Mouse (Mus musculus): ENCODE results near the gene Gm10563. TPM values are rescaled to one million over a fixed set of nuclear protein-coding genes. Genes with fewer than 3 reads are reported as not detected.
"Not testable (repeated sequence)": the region's sequence is repeated elsewhere in the genome, so short reads cannot be mapped to it uniquely, and the experiment has no call there.

Gm10563 gene
- polyA plus RNA-seq, 1 experiment from 2014 or later = not detected

DNA sequence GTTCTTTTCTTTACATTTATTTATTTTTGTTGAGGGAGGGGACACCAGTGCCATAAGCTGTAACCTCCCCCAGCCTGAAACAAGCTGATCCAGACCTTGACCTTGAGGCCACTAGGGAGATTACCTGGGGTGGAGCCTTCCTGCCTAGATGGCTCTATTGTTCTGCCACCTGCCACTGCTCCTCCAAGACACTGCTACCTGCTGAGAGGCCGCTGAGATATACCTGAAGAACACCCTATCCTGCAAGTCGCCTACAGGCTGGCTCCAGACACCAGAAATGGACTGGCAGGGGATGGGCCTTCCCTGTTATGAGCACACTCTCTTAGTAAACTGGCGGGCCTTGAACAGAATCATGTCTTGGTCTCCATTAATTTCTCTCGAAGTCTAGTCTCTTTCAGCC, 25.0 kb upstream of the Gm10563 start:
- not testable (repeated sequence) for H3K4me2 ChIP-seq (ENCODE audit: low read depth, low read length)
- WGBS = 51% methylated on average over 4 of the region's 4 CpGs

DNA sequence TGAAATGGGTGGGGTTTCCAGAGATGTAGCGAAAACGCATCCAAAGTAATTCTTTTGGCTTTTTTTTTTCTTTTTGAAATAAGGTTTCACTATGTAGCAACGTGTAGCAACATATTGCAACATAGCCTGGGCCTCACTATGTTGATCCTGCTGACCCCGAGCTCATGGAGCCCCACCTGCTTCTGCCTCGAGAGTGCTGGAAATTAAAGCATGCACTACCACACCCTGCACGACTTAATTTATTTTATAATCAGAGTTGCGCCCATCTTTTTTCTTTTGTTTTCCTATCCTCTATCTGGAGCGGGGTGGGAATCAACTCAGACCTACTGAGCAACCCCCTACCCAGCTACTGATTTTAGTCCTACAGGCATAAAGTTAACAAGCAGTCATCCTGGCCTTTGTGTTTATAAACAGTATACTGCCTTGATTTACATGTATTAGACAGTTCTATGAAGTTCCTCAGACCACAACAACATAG, 24.4 kb upstream of the Gm10563 start:
- H3K4me3 ChIP-seq (ENCODE audit: low read length) = peak overlapping the region; percentile 89
- no peaks in the 10 kb centered on the region for H3K36me3 ChIP-seq (ENCODE audit: control insufficient read depth, insufficient read depth, low read length)
- peak overlapping the region; percentile 69 for H3K27ac ChIP-seq (ENCODE audit: low read length)
- peaks cover 17% of the 10 kb centered on the region for H3K4me1 ChIP-seq (ENCODE audit: control insufficient read depth, insufficient read depth, low read length)
- H3K9ac ChIP-seq (ENCODE audit: low read depth, low read length) = peak overlapping the region; percentile 84; the same call in 1 of the 2 replicates
- H3K4me2 ChIP-seq (ENCODE audit: low read depth, low read length) = peak overlapping the region; percentile 58
- no peaks in the 10 kb centered on the region for H3K9me3 ChIP-seq (ENCODE audit: control insufficient read depth, low read length)
- 1% methylated on average over 8 of the region's 8 CpGs for WGBS
- H3K27me3 ChIP-seq (replicated peaks; ENCODE audit: control insufficient read depth, insufficient read depth, low read length) = no peaks in the 10 kb centered on the region
- peak; percentile 36 for ATAC-seq

More for the DNA sequence above, 25.0 kb upstream of the Gm10563 start:
- 0 out of 2 replicates have a peak overlapping the region, but pooled peaks have one; percentile 84 for H3K9ac ChIP-seq (ENCODE audit: low read depth, low read length)
- not testable (repeated sequence) for H3K36me3 ChIP-seq (ENCODE audit: control insufficient read depth, insufficient read depth, low read length); H3K27me3 ChIP-seq (replicated peaks; ENCODE audit: control insufficient read depth, insufficient read depth, low read length); H3K4me3 ChIP-seq (ENCODE audit: low read length); H3K9me3 ChIP-seq (ENCODE audit: control insufficient read depth, low read length)
- peak; percentile 1; the same call in 1 of the 2 replicates for ATAC-seq
- H3K27ac ChIP-seq (ENCODE audit: low read length) = peak overlapping the region; percentile 69
- peaks cover 17% of the 10 kb centered on the region for H3K4me1 ChIP-seq (ENCODE audit: control insufficient read depth, insufficient read depth, low read length)

DNA sequence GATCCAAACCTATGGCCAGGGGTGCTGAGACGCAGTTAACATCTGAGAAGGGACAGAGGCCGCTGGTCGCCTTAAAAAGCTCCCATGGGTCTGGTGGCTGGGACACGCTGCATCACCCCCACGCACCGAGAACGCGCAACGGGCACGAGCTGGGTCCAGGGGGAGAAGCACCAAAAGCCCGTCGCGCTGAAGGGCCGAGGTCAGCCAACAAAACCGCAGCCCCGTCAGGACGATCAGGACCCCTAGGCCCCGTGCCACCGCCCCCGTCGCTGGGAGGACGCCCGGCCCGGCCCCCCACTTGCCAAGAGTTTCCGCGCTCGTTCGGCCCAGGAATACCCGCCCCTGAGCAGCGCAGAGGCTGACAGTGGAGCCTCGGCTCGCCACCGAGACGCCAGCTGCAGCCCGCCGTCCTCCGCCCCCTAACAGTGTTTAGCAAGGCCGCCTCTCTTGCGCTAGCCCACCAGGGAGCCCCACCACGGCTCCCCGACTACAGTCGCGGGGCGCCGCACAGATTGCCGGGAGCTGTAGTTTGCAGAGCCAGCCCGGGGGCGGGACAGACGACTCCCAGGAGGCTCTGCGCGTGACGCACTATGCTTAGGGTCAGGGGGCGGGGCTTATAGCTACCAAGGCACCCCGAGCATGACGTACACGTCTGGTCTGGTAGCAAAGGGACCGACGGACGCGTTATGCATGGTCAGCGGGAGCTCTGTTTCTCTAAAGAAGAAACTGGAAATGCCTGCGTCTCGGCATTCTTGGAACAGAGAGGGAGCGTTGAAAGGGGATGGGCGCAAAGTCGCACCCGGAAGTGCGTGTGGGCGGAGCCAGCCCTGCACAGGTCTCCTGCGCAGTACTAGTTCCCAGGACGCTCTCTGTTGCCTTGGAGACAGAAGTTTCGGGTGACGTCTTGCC, 23.7 kb upstream of the Gm10563 start, which contains the start of gene Mib2:
Gene Mib2, minus strand, starts transcription at position 510 of the 909 bp plus-strand sequence.
- under 1% methylated on average over 73 of the region's 73 CpGs for WGBS
- peak; percentile 98 for ATAC-seq
- H3K36me3 ChIP-seq (ENCODE audit: control insufficient read depth, insufficient read depth, low read length) = no peaks in the 10 kb centered on the region
- H3K9me3 ChIP-seq (ENCODE audit: control insufficient read depth, low read length) = no peaks in the 10 kb centered on the region
- H3K4me2 ChIP-seq (ENCODE audit: low read depth, low read length) = peak within 1 kb of the TSS; percentile 89
- peak within 1 kb of the TSS; percentile 84 for H3K9ac ChIP-seq (ENCODE audit: low read depth, low read length)
- peak within 1 kb of the TSS; percentile 69 for H3K27ac ChIP-seq (ENCODE audit: low read length)
- peaks cover 17% of the 10 kb centered on the region for H3K4me1 ChIP-seq (ENCODE audit: control insufficient read depth, insufficient read depth, low read length)
- H3K4me3 ChIP-seq (ENCODE audit: low read length) = peak within 1 kb of the TSS; percentile 89
- H3K27me3 ChIP-seq (replicated peaks; ENCODE audit: control insufficient read depth, insufficient read depth, low read length) = no peaks in the 10 kb centered on the region

DNA sequence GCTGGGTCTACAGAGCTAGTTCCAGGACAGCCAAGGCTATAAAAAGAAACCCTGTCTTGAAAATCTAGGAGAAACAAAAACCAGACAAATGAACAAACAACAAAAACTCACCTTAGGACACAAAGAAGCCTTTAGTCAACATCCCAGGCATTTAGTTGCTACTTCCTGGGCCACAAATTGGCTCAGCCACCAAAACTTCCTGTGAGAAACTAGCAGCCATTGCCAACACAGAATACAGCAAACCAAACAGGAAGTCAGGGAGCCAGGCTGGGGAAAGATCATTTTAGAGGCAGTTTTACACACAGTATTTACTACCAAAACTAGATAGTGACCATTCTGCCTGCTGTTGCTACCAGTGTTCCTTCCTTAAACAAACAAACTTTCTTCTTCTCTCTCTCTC, 21.7 kb upstream of the Gm10563 start:
- H3K27ac ChIP-seq (ENCODE audit: low read length) = no peak overlapping the region
- H3K4me3 ChIP-seq (ENCODE audit: low read length) = no peak overlapping the region
- no peaks in the 10 kb centered on the region for H3K9me3 ChIP-seq (ENCODE audit: control insufficient read depth, low read length)
- no peaks in the 10 kb centered on the region for H3K36me3 ChIP-seq (ENCODE audit: control insufficient read depth, insufficient read depth, low read length)
- no peak for ATAC-seq
- peaks cover 17% of the 10 kb centered on the region for H3K4me1 ChIP-seq (ENCODE audit: control insufficient read depth, insufficient read depth, low read length)
- no peak overlapping the region for H3K4me2 ChIP-seq (ENCODE audit: low read depth, low read length)
- no peak overlapping the region for H3K9ac ChIP-seq (ENCODE audit: low read depth, low read length)
- H3K27me3 ChIP-seq (replicated peaks; ENCODE audit: control insufficient read depth, insufficient read depth, low read length) = no peaks in the 10 kb centered on the region

DNA sequence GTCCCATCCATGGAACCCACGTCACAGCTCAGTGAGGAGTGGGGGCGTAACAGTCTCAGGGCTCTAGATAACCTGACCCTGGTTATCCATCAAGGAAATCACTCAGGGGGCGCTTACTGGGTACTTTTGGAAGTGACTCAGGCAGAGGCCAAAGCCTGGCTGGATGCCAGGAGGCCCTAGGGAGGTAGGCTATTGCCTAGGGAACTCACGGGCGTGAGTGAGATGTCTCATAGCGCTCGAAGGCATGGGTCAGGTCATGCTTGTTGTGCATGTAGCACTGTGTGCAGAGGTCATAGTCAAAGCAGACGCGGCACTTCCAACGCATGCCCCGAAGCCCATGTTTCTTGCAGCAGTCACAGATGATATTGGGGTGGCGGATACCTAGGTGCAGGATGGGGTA, 15.4 kb upstream of the Gm10563 start:
- Histone ChIP-seq H3K36me3 (ENCODE audit: control insufficient read depth, insufficient read depth, low read length) (peaks cover 7% of the 10 kb centered on the region; the same call in 1 of the 2 replicates), H3K9ac (ENCODE audit: low read depth, low read length) (no peak overlapping the region), H3K27me3 (replicated peaks; ENCODE audit: control insufficient read depth, insufficient read depth, low read length) (no peaks in the 10 kb centered on the region), H3K27ac (ENCODE audit: low read length) (no peak overlapping the region), H3K4me3 (ENCODE audit: low read length) (no peak overlapping the region), H3K4me2 (ENCODE audit: low read depth, low read length) (no peak overlapping the region), H3K4me1 (ENCODE audit: control insufficient read depth, insufficient read depth, low read length) (peaks cover 5% of the 10 kb centered on the region; the same call in 1 of the 2 replicates), H3K9me3 (ENCODE audit: control insufficient read depth, low read length) (no peaks in the 10 kb centered on the region)
- WGBS = 69% methylated on average over 12 of the region's 12 CpGs
- ATAC-seq = peak; percentile 68

DNA sequence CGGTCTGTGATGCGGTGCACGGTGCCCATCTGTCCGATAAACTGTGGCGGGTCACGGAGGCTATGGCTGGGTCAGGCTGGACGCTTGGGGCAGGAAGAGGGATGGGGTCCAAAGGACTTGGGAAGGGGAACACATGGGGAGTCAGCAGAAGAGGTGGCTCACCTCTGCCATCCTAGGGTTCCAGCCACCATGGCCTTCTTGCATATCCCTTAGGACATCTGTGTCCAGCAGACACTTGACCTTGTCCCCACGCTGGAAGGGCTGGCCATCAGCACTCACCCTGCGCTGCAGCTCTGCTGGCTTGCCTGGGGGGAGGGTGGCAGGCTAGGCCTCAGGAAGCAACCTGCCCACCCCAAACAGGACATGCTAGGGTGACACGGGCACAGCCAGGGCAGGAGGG, 13.8 kb upstream of the Gm10563 start:
- no peak overlapping the region for H3K27ac ChIP-seq (ENCODE audit: low read length)
- no peak overlapping the region for H3K9ac ChIP-seq (ENCODE audit: low read depth, low read length)
- H3K4me3 ChIP-seq (ENCODE audit: low read length) = no peak overlapping the region
- no peaks in the 10 kb centered on the region for H3K9me3 ChIP-seq (ENCODE audit: control insufficient read depth, low read length)
- no peaks in the 10 kb centered on the region for H3K27me3 ChIP-seq (replicated peaks; ENCODE audit: control insufficient read depth, insufficient read depth, low read length)
- no peak for ATAC-seq
- H3K4me1 ChIP-seq (ENCODE audit: control insufficient read depth, insufficient read depth, low read length) = peaks cover 19% of the 10 kb centered on the region
- H3K4me2 ChIP-seq (ENCODE audit: low read depth, low read length) = no peak overlapping the region
- WGBS = 90% methylated on average over 10 of the region's 10 CpGs
- H3K36me3 ChIP-seq (ENCODE audit: control insufficient read depth, insufficient read depth, low read length) = peaks cover 7% of the 10 kb centered on the region; the same call in 1 of the 2 replicates

DNA sequence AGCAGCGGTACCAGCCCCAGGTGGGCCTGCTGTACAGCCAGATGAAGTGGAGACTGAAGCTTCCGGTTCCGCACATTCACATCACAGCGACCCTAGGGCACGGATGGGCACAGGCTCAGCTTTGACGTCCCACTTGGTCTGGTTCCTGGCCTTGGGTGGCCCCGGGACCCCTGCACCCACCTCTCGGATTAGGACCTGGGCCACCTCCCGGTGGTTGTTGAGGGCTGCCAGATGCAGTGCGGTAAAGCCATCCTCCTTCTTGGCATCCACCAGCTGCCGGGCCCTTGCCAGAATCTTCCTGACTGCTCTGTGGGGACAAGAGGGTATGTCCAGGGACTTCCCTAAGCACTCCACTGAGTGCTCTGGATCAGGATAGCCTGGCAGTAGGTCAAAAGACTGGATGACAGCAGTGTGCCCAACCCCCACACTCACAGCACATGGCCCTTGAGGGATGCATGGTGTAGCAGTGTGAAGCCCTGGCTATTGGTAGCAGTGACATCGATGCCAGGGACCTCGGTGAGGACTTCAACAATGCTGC, 11.1 kb upstream of the Gm10563 start:
- Histone ChIP-seq H3K4me1 (ENCODE audit: control insufficient read depth, insufficient read depth, low read length) (peaks cover 43% of the 10 kb centered on the region), H3K36me3 (ENCODE audit: control insufficient read depth, insufficient read depth, low read length) (peaks cover 7% of the 10 kb centered on the region; the same call in 1 of the 2 replicates), H3K27me3 (replicated peaks; ENCODE audit: control insufficient read depth, insufficient read depth, low read length) (no peaks in the 10 kb centered on the region; the same call in 1 of the 2 replicates), H3K9me3 (ENCODE audit: control insufficient read depth, low read length) (no peaks in the 10 kb centered on the region), H3K4me2 (ENCODE audit: low read depth, low read length) (no peak overlapping the region), H3K27ac (ENCODE audit: low read length) (no peak overlapping the region), H3K9ac (ENCODE audit: low read depth, low read length) (no peak overlapping the region), H3K4me3 (ENCODE audit: low read length) (no peak overlapping the region)
- WGBS = 94% methylated on average over 13 of the region's 13 CpGs
- ATAC-seq = no peak

DNA sequence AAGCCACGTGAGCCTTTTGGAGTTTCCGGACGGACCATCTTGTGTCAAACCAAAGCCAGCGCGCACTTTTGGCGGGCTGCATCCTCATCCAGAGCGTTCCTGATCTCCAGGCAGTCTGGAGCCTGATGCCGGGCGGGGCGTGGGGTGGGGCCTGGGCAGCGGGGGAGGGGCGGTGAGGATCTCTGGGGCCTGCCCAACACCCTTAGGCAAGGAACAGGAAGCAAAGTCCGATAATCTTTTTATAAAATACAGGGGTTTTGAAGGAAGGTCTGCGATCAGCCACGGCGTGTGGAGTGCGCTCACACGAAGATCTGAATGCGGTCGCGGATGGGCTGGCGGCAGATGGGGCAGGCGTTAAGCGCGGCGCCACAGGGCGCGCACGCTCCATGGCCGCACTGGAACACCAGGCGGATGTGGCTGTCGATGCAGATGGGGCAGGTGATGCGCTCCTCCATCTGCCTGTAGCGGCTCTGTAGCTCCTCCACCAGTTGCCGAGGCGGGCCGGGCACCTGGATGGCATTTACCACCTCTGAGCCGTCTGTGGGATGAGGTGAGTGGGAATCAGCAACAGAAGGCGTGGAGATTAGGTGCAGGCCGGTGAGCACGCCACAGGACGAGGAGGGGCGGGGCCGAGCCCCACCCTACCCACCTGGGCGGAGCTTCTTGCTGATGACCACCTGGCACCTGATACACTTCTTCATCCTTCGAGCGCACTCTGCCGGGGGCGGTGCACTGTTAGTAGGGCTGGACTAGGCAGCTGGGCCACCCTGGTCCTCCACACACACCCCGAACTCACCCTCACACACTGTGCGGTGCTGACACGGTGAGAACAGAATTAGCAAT, 9.5 kb upstream of the Gm10563 start:
- H3K27me3 ChIP-seq (replicated peaks; ENCODE audit: control insufficient read depth, insufficient read depth, low read length) = no peaks in the 10 kb centered on the region; the same call in 1 of the 2 replicates
- peak overlapping the region; percentile 73 for H3K9ac ChIP-seq (ENCODE audit: low read depth, low read length)
- H3K4me2 ChIP-seq (ENCODE audit: low read depth, low read length) = peak overlapping the region; percentile 73
- peak overlapping the region; percentile 47 for H3K27ac ChIP-seq (ENCODE audit: low read length)
- H3K9me3 ChIP-seq (ENCODE audit: control insufficient read depth, low read length) = no peaks in the 10 kb centered on the region
- peak; percentile 79 for ATAC-seq
- H3K4me1 ChIP-seq (ENCODE audit: control insufficient read depth, insufficient read depth, low read length) = peaks cover 43% of the 10 kb centered on the region
- 2% methylated on average over 52 of the region's 52 CpGs for WGBS
- peak overlapping the region; percentile 49 for H3K4me3 ChIP-seq (ENCODE audit: low read length)
- peaks cover 15% of the 10 kb centered on the region for H3K36me3 ChIP-seq (ENCODE audit: control insufficient read depth, insufficient read depth, low read length)

DNA sequence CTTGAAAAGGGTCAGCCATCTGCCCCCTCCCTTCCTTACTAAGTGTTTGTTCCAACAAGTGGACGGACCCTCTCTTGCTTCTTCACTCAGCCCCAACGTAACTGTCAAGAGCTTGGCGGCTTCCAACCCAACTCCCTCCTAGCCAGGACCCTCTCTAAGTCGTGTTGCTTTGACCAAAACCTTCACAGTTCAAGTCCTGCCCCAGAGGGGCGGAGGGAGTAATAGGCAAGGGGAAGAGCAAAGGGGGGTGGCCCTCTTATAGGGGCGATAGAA, 8.9 kb upstream of the Gm10563 start:
- no peaks in the 10 kb centered on the region; the same call in 1 of the 2 replicates for H3K27me3 ChIP-seq (replicated peaks; ENCODE audit: control insufficient read depth, insufficient read depth, low read length)
- H3K4me3 ChIP-seq (ENCODE audit: low read length) = peak overlapping the region; percentile 49
- H3K4me1 ChIP-seq (ENCODE audit: control insufficient read depth, insufficient read depth, low read length) = peaks cover 43% of the 10 kb centered on the region
- peaks cover 18% of the 10 kb centered on the region for H3K36me3 ChIP-seq (ENCODE audit: control insufficient read depth, insufficient read depth, low read length)
- WGBS = 5% methylated on average over 6 of the region's 6 CpGs
- ATAC-seq = peak; percentile 1; the same call in 1 of the 2 replicates
- H3K9ac ChIP-seq (ENCODE audit: low read depth, low read length) = peak overlapping the region; percentile 73
- H3K4me2 ChIP-seq (ENCODE audit: low read depth, low read length) = peak overlapping the region; percentile 73
- no peaks in the 10 kb centered on the region for H3K9me3 ChIP-seq (ENCODE audit: control insufficient read depth, low read length)
- peak overlapping the region; percentile 21; the same call in 1 of the 2 replicates for H3K27ac ChIP-seq (ENCODE audit: low read length)

Measured in intestine, embryonic 16.5 days (tissue).